Mouse (Mus musculus): ENCODE results near the gene 4930402H24Rik. TPM values are rescaled to one million over a fixed set of nuclear protein-coding genes. Genes with fewer than 3 reads are reported as not detected.

Gene 4930402H24Rik
- polyA plus RNA-seq, 1 experiment from 2014 or later, result 70.6 TPM

GRCm38 (mm10) chr2:130886983-130887382 is 19.2 kb downstream of the 4930402H24Rik start:
- H3K4me2 ChIP-seq (replicated peaks; ENCODE audit: low read depth, low read length), result no peak overlapping the region
- H3K4me3 ChIP-seq (ENCODE audit: low read depth, low read length), result no peak overlapping the region
- ATAC-seq (ENCODE audit: low FRiP score) (no peak), DNase-seq (ENCODE audit: low spot score) (no peak)
- H3K4me1 ChIP-seq (replicated peaks; ENCODE audit: control insufficient read depth, insufficient read depth, low read length), result no peaks in the 10 kb centered on the region
- H3K9ac ChIP-seq (ENCODE audit: low read depth, low read length), result no peak overlapping the region
- H3K36me3 ChIP-seq (ENCODE audit: control insufficient read depth, insufficient read depth, low read length), result no peaks in the 10 kb centered on the region
- no peak overlapping the region for H3K27ac ChIP-seq (ENCODE audit: low read depth, low read length)
- H3K27me3 ChIP-seq (ENCODE audit: control insufficient read depth, insufficient read depth, low read length), result no peaks in the 10 kb centered on the region
- no peaks in the 10 kb centered on the region for H3K9me3 ChIP-seq (ENCODE audit: control insufficient read depth, low read length)

GRCm38 (mm10) chr2:130877376-130877775 is 28.8 kb downstream of the 4930402H24Rik start:
- WGBS, result 26% methylated on average over 3 of the region's 3 CpGs
- Histone ChIP-seq H3K9ac (ENCODE audit: low read depth, low read length) (no peak overlapping the region), H3K4me3 (ENCODE audit: low read depth, low read length) (no peak overlapping the region), H3K4me2 (replicated peaks; ENCODE audit: low read depth, low read length) (no peak overlapping the region), H3K27ac (ENCODE audit: low read depth, low read length) (no peak overlapping the region), H3K4me1 (replicated peaks; ENCODE audit: control insufficient read depth, insufficient read depth, low read length) (no peaks in the 10 kb centered on the region), H3K36me3 (ENCODE audit: control insufficient read depth, insufficient read depth, low read length) (no peaks in the 10 kb centered on the region), H3K27me3 (ENCODE audit: control insufficient read depth, insufficient read depth, low read length) (no peaks in the 10 kb centered on the region), H3K9me3 (ENCODE audit: control insufficient read depth, low read length) (no peaks in the 10 kb centered on the region)
- DNase-seq (ENCODE audit: low spot score) (no peak), ATAC-seq (ENCODE audit: low FRiP score) (no peak)

- Histone ChIP-seq H3K9me3 (ENCODE audit: control insufficient read depth, low read length) (no peaks in the 10 kb centered on the region), H3K27ac (ENCODE audit: low read depth, low read length) (no peak overlapping the region), H3K4me3 (ENCODE audit: low read depth, low read length) (no peak overlapping the region), H3K4me2 (replicated peaks; ENCODE audit: low read depth, low read length) (no peak overlapping the region), H3K9ac (ENCODE audit: low read depth, low read length) (no peak overlapping the region), H3K27me3 (ENCODE audit: control insufficient read depth, insufficient read depth, low read length) (no peaks in the 10 kb centered on the region), H3K36me3 (ENCODE audit: control insufficient read depth, insufficient read depth, low read length) (no peaks in the 10 kb centered on the region), H3K4me1 (replicated peaks; ENCODE audit: control insufficient read depth, insufficient read depth, low read length) (no peaks in the 10 kb centered on the region)
- no peak for ATAC-seq (ENCODE audit: low FRiP score)
- DNase-seq (ENCODE audit: low spot score), result no peak
- WGBS, result 91% methylated on average over 5 of the region's 5 CpGs
Observed at GRCm38 (mm10) chr2:130870916-130871315, 35.3 kb downstream of the 4930402H24Rik start.

GRCm38 (mm10) chr2:130862091-130862490 is 44.1 kb downstream of the 4930402H24Rik start:
- DNase-seq (ENCODE audit: low spot score), result no peak
- Histone ChIP-seq H3K4me2 (replicated peaks; ENCODE audit: low read depth, low read length) (no peak overlapping the region), H3K4me3 (ENCODE audit: low read depth, low read length) (no peak overlapping the region), H3K9ac (ENCODE audit: low read depth, low read length) (no peak overlapping the region), H3K9me3 (ENCODE audit: control insufficient read depth, low read length) (no peaks in the 10 kb centered on the region), H3K36me3 (ENCODE audit: control insufficient read depth, insufficient read depth, low read length) (no peaks in the 10 kb centered on the region), H3K27me3 (ENCODE audit: control insufficient read depth, insufficient read depth, low read length) (no peaks in the 10 kb centered on the region), H3K4me1 (replicated peaks; ENCODE audit: control insufficient read depth, insufficient read depth, low read length) (no peaks in the 10 kb centered on the region), H3K27ac (ENCODE audit: low read depth, low read length) (no peak overlapping the region)
- WGBS, result 87% methylated on average over 3 of the region's 3 CpGs
- ATAC-seq (ENCODE audit: low FRiP score), result no peak

GRCm38 (mm10) chr2:130852964-130853363 is 53.2 kb downstream of the 4930402H24Rik start:
- H3K9ac ChIP-seq (ENCODE audit: low read depth, low read length), result no peak overlapping the region
- H3K4me2 ChIP-seq (replicated peaks; ENCODE audit: low read depth, low read length), result no peak overlapping the region
- DNase-seq (ENCODE audit: low spot score) (no peak), ATAC-seq (ENCODE audit: low FRiP score) (no peak)
- H3K9me3 ChIP-seq (ENCODE audit: control insufficient read depth, low read length), result no peaks in the 10 kb centered on the region
- no peaks in the 10 kb centered on the region for H3K36me3 ChIP-seq (ENCODE audit: control insufficient read depth, insufficient read depth, low read length)
- no peak overlapping the region for H3K27ac ChIP-seq (ENCODE audit: low read depth, low read length)
- H3K4me1 ChIP-seq (replicated peaks; ENCODE audit: control insufficient read depth, insufficient read depth, low read length), result no peaks in the 10 kb centered on the region
- no peak overlapping the region for H3K4me3 ChIP-seq (ENCODE audit: low read depth, low read length)
- H3K27me3 ChIP-seq (ENCODE audit: control insufficient read depth, insufficient read depth, low read length), result no peaks in the 10 kb centered on the region
- 91% methylated on average over 1 of the region's 1 CpGs for WGBS

GRCm38 (mm10) chr2:130851363-130852246 is 54.6 kb downstream of the 4930402H24Rik start:
- H3K36me3 ChIP-seq (ENCODE audit: control insufficient read depth, insufficient read depth, low read length), result no peaks in the 10 kb centered on the region
- H3K4me2 ChIP-seq (replicated peaks; ENCODE audit: low read depth, low read length), result no peak overlapping the region
- no peak for DNase-seq (ENCODE audit: low spot score)
- ATAC-seq (ENCODE audit: low FRiP score), result no peak
- WGBS, result 88% methylated on average over 9 of the region's 9 CpGs
- no peak overlapping the region for H3K9ac ChIP-seq (ENCODE audit: low read depth, low read length)
- H3K27ac ChIP-seq (ENCODE audit: low read depth, low read length), result no peak overlapping the region
- H3K4me1 ChIP-seq (replicated peaks; ENCODE audit: control insufficient read depth, insufficient read depth, low read length), result no peaks in the 10 kb centered on the region
- H3K27me3 ChIP-seq (ENCODE audit: control insufficient read depth, insufficient read depth, low read length), result no peaks in the 10 kb centered on the region
- no peak overlapping the region for H3K4me3 ChIP-seq (ENCODE audit: low read depth, low read length)
- no peaks in the 10 kb centered on the region for H3K9me3 ChIP-seq (ENCODE audit: control insufficient read depth, low read length)

- no peak overlapping the region for H3K9ac ChIP-seq (ENCODE audit: low read depth, low read length)
- DNase-seq (ENCODE audit: low spot score) (no peak), ATAC-seq (ENCODE audit: low FRiP score) (no peak)
- no peak overlapping the region for H3K4me3 ChIP-seq (ENCODE audit: low read depth, low read length)
- no peaks in the 10 kb centered on the region for H3K9me3 ChIP-seq (ENCODE audit: control insufficient read depth, low read length)
- H3K27ac ChIP-seq (ENCODE audit: low read depth, low read length), result no peak overlapping the region
- 80% methylated on average over 4 of the region's 4 CpGs for WGBS
- H3K4me1 ChIP-seq (replicated peaks; ENCODE audit: control insufficient read depth, insufficient read depth, low read length), result no peaks in the 10 kb centered on the region
- H3K27me3 ChIP-seq (ENCODE audit: control insufficient read depth, insufficient read depth, low read length), result no peaks in the 10 kb centered on the region
- no peaks in the 10 kb centered on the region for H3K36me3 ChIP-seq (ENCODE audit: control insufficient read depth, insufficient read depth, low read length)
- H3K4me2 ChIP-seq (replicated peaks; ENCODE audit: low read depth, low read length), result no peak overlapping the region
Observed at GRCm38 (mm10) chr2:130849688-130850087, 56.5 kb downstream of the 4930402H24Rik start.

- H3K9ac ChIP-seq (ENCODE audit: low read depth, low read length), result no peak overlapping the region
- no peak overlapping the region for H3K4me2 ChIP-seq (replicated peaks; ENCODE audit: low read depth, low read length)
- no peak for ATAC-seq (ENCODE audit: low FRiP score)
- no peak for DNase-seq (ENCODE audit: low spot score)
- H3K36me3 ChIP-seq (ENCODE audit: control insufficient read depth, insufficient read depth, low read length), result no peaks in the 10 kb centered on the region
- no peaks in the 10 kb centered on the region for H3K27me3 ChIP-seq (ENCODE audit: control insufficient read depth, insufficient read depth, low read length)
- H3K4me1 ChIP-seq (replicated peaks; ENCODE audit: control insufficient read depth, insufficient read depth, low read length), result no peaks in the 10 kb centered on the region
- no peak overlapping the region for H3K27ac ChIP-seq (ENCODE audit: low read depth, low read length)
- H3K9me3 ChIP-seq (ENCODE audit: control insufficient read depth, low read length), result no peaks in the 10 kb centered on the region
- H3K4me3 ChIP-seq (ENCODE audit: low read depth, low read length), result no peak overlapping the region
- WGBS, result 90% methylated on average over 4 of the region's 4 CpGs
Observed at GRCm38 (mm10) chr2:130848313-130848712, 57.9 kb downstream of the 4930402H24Rik start.

GRCm38 (mm10) chr2:130843623-130844022 is 62.6 kb downstream of the 4930402H24Rik start:
- WGBS, result 74% methylated on average over 2 of the region's 2 CpGs
- H3K4me3 ChIP-seq (ENCODE audit: low read depth, low read length), result no peak overlapping the region
- ATAC-seq (ENCODE audit: low FRiP score) (no peak), DNase-seq (ENCODE audit: low spot score) (no peak)
- no peak overlapping the region for H3K9ac ChIP-seq (ENCODE audit: low read depth, low read length)
- H3K9me3 ChIP-seq (ENCODE audit: control insufficient read depth, low read length), result no peaks in the 10 kb centered on the region
- H3K27ac ChIP-seq (ENCODE audit: low read depth, low read length), result no peak overlapping the region
- no peaks in the 10 kb centered on the region for H3K4me1 ChIP-seq (replicated peaks; ENCODE audit: control insufficient read depth, insufficient read depth, low read length)
- H3K36me3 ChIP-seq (ENCODE audit: control insufficient read depth, insufficient read depth, low read length), result no peaks in the 10 kb centered on the region
- no peaks in the 10 kb centered on the region for H3K27me3 ChIP-seq (ENCODE audit: control insufficient read depth, insufficient read depth, low read length)
- H3K4me2 ChIP-seq (replicated peaks; ENCODE audit: low read depth, low read length), result no peak overlapping the region

All from hindbrain, embryonic 11.5 days (tissue).